Mouse (Mus musculus): Measurements from ENCODE around the gene Ap2s1. TPM values are rescaled to one million over a fixed set of nuclear protein-coding genes. Genes with fewer than 3 reads are reported as not detected.
A peak's percentile ranks its signal among the peaks of the same experiment; 100 is the strongest.

The Ap2s1 gene
- polyA plus RNA-seq (2014; fragmentation: Nextera tagmentation; extraction: Ambion mirVana): 284 and 285 TPM in 2 replicates

DNA sequence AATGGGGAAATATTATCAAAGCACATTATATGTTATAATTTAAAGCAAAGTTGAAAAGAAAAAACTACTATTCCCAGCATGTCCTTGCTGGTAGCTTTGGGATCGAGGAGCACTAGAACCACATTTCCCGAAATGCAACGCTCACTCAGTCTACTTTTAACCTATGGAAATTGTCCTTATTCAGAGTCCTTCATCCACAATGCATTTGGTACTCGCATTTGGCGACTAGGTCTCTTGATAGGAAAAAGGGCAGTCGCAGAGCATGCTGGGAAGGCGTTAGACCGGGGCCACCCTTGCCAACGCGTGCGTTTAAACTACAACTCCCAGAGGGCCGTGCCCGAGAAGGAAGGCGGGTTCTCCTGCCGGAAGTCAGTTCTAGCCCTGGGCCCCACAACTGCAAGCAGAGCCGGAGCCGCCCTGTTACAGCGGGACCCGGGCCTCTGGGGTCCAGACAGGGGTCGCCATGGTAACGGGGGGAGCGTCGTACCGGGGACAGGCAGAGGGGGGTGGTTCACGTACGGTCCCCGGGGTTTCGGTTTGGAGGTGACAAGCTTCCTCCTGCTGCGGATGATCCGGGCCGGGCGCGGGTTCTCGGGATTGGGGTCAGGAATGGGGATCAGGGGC lies at the start of gene Ap2s1:
Gene Ap2s1, plus strand, starts transcription at position 338 of the 624 bp plus-strand sequence.
- ATAC-seq (ENCODE audit: insufficient read depth, low FRiP score, low TSS enrichment) (peak; percentile 98), DNase-seq (ENCODE audit: low spot score) (peak; percentile 97)
- H3K9me3 ChIP-seq (ENCODE audit: control insufficient read depth, low read length): no peaks in the 10 kb centered on the region
- peaks cover 6% of the 10 kb centered on the region for H3K4me1 ChIP-seq (ENCODE audit: control insufficient read depth, insufficient read depth, low read length)
- under 1% methylated on average over 34 of the region's 34 CpGs for WGBS
- peak within 1 kb of the TSS; percentile 55 for H3K4me2 ChIP-seq (ENCODE audit: low read depth)
- H3K27me3 ChIP-seq (ENCODE audit: control insufficient read depth, insufficient read depth, low read length): no peaks in the 10 kb centered on the region
- peak within 1 kb of the TSS; percentile 70 for H3K9ac ChIP-seq (ENCODE audit: low read length)
- no peaks in the 10 kb centered on the region; the same call in 1 of the 2 replicates for H3K36me3 ChIP-seq (ENCODE audit: control insufficient read depth, insufficient read depth, low read length)
- H3K27ac ChIP-seq (ENCODE audit: low read depth, low read length): no peak within 1 kb of the TSS
- H3K4me3 ChIP-seq (ENCODE audit: low read depth, low read length): peak within 1 kb of the TSS; percentile 74

DNA sequence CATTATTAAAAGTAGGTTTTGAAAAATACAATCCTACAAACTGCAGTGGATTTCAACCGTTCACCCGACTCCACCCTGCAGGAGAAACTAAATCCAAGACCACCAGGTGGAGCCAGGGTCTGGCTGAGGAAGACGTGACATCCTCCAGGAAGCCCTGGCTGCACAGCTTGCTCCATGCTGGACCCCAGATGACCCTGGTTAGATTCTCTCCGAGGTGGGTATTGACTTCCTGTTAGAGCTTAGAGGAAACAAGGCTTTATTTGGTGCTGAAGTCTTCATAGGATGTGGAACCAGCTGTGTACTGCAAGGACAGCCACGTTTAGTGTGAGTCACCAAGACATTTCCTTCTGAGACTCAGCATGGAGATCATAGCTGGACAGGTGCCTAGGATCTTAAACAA lies 49.0 kb upstream of the Ap2s1 start:
- no peak overlapping the region for H3K27ac ChIP-seq (ENCODE audit: low read depth, low read length)
- 0 out of 2 replicates have a peak, but pooled peaks cover 3% of the 10 kb centered on the region for H3K9me3 ChIP-seq (ENCODE audit: control insufficient read depth, low read length)
- no peaks in the 10 kb centered on the region for H3K4me1 ChIP-seq (ENCODE audit: control insufficient read depth, insufficient read depth, low read length)
- H3K4me2 ChIP-seq (ENCODE audit: low read depth): no peak overlapping the region
- H3K9ac ChIP-seq (ENCODE audit: low read length): no peak overlapping the region
- H3K36me3 ChIP-seq (ENCODE audit: control insufficient read depth, insufficient read depth, low read length): no peaks in the 10 kb centered on the region
- no peak for DNase-seq (ENCODE audit: low spot score)
- no peaks in the 10 kb centered on the region for H3K27me3 ChIP-seq (ENCODE audit: control insufficient read depth, insufficient read depth, low read length)
- 80% methylated on average over 5 of the region's 5 CpGs for WGBS
- H3K4me3 ChIP-seq (ENCODE audit: low read depth, low read length): no peak overlapping the region
- no peak for ATAC-seq (ENCODE audit: insufficient read depth, low FRiP score, low TSS enrichment)

DNA sequence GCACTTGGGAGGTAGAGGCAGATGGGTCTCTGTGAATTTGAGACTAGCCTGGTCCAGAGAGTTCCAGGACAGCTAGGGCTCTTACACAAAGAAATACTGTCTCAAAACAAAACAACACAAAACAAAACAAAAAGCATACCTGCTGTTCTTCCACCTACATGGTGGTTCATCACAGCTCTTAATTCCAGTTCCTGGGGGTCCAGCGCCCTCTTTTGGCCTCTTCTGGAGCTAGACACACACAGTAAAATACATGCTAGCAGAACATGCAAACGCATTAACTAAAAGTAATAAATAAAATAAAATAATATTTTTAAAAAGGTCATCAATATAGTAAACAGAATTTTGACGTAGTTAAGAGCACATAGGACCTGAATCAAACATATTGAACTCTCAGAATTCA lies 43.2 kb upstream of the Ap2s1 start:
- Histone ChIP-seq H3K27ac (ENCODE audit: low read depth, low read length) (no peak overlapping the region), H3K36me3 (ENCODE audit: control insufficient read depth, insufficient read depth, low read length) (no peaks in the 10 kb centered on the region), H3K4me3 (ENCODE audit: low read depth, low read length) (no peak overlapping the region), H3K4me2 (ENCODE audit: low read depth) (no peak overlapping the region), H3K9me3 (ENCODE audit: control insufficient read depth, low read length) (no peaks in the 10 kb centered on the region), H3K27me3 (ENCODE audit: control insufficient read depth, insufficient read depth, low read length) (no peaks in the 10 kb centered on the region), H3K9ac (ENCODE audit: low read length) (no peak overlapping the region), H3K4me1 (ENCODE audit: control insufficient read depth, insufficient read depth, low read length) (no peaks in the 10 kb centered on the region)
- WGBS: 41% methylated on average over 3 of the region's 3 CpGs
- ATAC-seq (ENCODE audit: insufficient read depth, low FRiP score, low TSS enrichment) (no peak), DNase-seq (ENCODE audit: low spot score) (no peak)

DNA sequence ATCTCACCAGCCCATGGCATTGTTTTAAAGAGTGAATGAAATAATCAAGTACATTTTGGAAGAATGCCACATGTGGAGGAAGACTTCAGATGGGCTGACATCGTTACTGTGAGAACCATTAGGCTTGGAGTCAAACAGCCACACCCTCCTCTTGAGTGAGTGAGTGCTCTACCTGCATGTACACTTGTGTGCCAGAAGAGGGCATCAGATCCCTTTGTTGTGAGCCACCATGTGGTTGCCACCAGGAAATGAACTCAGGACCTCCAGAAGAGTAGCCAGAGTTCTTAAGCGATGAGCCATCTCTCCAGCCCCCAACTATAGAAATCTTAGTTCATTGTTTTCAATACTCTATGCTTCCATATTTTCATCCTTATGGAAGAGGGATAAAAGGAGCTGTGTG lies 39.2 kb upstream of the Ap2s1 start:
- ATAC-seq (ENCODE audit: insufficient read depth, low FRiP score, low TSS enrichment): no peak
- WGBS: 57% methylated on average over 2 of the region's 2 CpGs
- DNase-seq (ENCODE audit: low spot score): no peak
- Histone ChIP-seq H3K27ac (ENCODE audit: low read depth, low read length) (no peak overlapping the region), H3K9me3 (ENCODE audit: control insufficient read depth, low read length) (no peaks in the 10 kb centered on the region), H3K4me2 (ENCODE audit: low read depth) (no peak overlapping the region), H3K4me3 (ENCODE audit: low read depth, low read length) (no peak overlapping the region), H3K27me3 (ENCODE audit: control insufficient read depth, insufficient read depth, low read length) (no peaks in the 10 kb centered on the region), H3K9ac (ENCODE audit: low read length) (no peak overlapping the region), H3K4me1 (ENCODE audit: control insufficient read depth, insufficient read depth, low read length) (no peaks in the 10 kb centered on the region), H3K36me3 (ENCODE audit: control insufficient read depth, insufficient read depth, low read length) (no peaks in the 10 kb centered on the region)

DNA sequence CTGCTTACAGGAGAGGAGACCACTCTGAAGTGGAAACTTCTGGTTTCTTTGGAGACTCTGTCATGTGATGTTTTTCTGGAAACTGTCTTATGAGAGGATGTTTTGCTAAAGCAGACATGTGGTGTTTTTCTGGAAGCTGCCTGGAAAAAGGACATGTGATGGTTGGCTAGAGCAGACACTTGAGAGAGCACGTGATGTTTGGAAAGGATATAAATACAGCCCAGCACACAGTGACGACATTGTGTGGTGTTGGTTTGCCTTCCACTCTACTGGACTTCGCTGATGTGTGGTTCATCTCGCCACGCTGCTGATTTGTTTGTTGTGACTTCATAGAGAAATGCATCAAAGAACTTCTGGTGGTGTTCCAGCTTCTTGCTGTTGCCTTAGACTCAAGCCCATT lies 37.6 kb upstream of the Ap2s1 start:
- Histone ChIP-seq H3K9ac (ENCODE audit: low read length) (no peak overlapping the region), H3K36me3 (ENCODE audit: control insufficient read depth, insufficient read depth, low read length) (no peaks in the 10 kb centered on the region), H3K9me3 (ENCODE audit: control insufficient read depth, low read length) (no peaks in the 10 kb centered on the region), H3K4me2 (ENCODE audit: low read depth) (no peak overlapping the region), H3K27ac (ENCODE audit: low read depth, low read length) (no peak overlapping the region), H3K4me1 (ENCODE audit: control insufficient read depth, insufficient read depth, low read length) (no peaks in the 10 kb centered on the region), H3K27me3 (ENCODE audit: control insufficient read depth, insufficient read depth, low read length) (no peaks in the 10 kb centered on the region), H3K4me3 (ENCODE audit: low read depth, low read length) (no peak overlapping the region)
- ATAC-seq (ENCODE audit: insufficient read depth, low FRiP score, low TSS enrichment): no peak
- WGBS: 87% methylated on average over 5 of the region's 5 CpGs
- no peak for DNase-seq (ENCODE audit: low spot score)

DNA sequence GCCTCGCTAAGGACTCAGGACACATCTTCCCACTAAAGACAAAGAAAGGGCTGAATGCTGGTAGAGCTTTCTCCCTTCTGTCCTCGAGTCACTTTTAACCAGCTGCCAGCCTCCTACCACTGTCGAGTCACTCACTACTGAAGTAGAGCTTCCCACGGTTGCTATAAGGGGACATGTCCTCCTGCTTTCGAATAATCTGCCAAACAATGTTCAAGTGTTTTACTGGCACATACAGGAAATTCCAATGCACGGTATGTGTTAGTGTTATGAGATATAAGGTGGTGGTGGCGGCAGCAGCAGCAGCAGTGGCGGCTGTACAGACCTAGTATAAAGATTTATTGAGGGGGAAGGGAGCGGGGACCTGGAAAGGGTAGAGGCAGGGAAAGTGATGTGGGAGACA lies 31.8 kb upstream of the Ap2s1 start:
- H3K36me3 ChIP-seq (ENCODE audit: control insufficient read depth, insufficient read depth, low read length): no peaks in the 10 kb centered on the region
- H3K27ac ChIP-seq (ENCODE audit: low read depth, low read length): no peak overlapping the region
- no peaks in the 10 kb centered on the region for H3K27me3 ChIP-seq (ENCODE audit: control insufficient read depth, insufficient read depth, low read length)
- 58% methylated on average over 9 of the region's 9 CpGs for WGBS
- no peak overlapping the region for H3K9ac ChIP-seq (ENCODE audit: low read length)
- H3K4me2 ChIP-seq (ENCODE audit: low read depth): no peak overlapping the region
- DNase-seq (ENCODE audit: low spot score): no peak
- H3K4me3 ChIP-seq (ENCODE audit: low read depth, low read length): no peak overlapping the region
- ATAC-seq (ENCODE audit: insufficient read depth, low FRiP score, low TSS enrichment): no peak
- H3K9me3 ChIP-seq (ENCODE audit: control insufficient read depth, low read length): no peaks in the 10 kb centered on the region
- H3K4me1 ChIP-seq (ENCODE audit: control insufficient read depth, insufficient read depth, low read length): no peaks in the 10 kb centered on the region

DNA sequence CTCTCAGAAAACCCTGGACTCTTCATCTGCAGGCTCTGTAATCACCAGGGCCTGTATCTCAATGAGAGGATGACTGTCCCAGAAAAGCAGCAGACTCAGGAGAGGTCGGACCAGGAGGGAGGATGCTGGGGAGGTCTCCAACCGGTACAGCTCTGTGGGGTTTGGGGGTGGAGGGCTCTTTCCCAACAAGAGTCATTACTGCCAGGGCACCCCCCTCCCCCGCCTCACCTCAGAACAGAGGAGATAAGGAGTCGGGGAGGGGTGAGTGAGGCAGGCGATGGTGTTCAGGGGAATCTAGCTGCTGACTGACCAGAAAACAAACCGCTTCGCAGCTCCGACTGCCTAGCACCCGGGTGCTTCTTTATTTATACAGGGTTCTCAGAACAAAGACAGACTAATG lies 30.0 kb upstream of the Ap2s1 start:
- no peak overlapping the region for H3K4me2 ChIP-seq (ENCODE audit: low read depth)
- no peaks in the 10 kb centered on the region for H3K36me3 ChIP-seq (ENCODE audit: control insufficient read depth, insufficient read depth, low read length)
- 30% methylated on average over 9 of the region's 9 CpGs for WGBS
- ATAC-seq (ENCODE audit: insufficient read depth, low FRiP score, low TSS enrichment): no peak
- no peaks in the 10 kb centered on the region for H3K9me3 ChIP-seq (ENCODE audit: control insufficient read depth, low read length)
- DNase-seq (ENCODE audit: low spot score): no peak
- no peaks in the 10 kb centered on the region for H3K4me1 ChIP-seq (ENCODE audit: control insufficient read depth, insufficient read depth, low read length)
- no peak overlapping the region for H3K9ac ChIP-seq (ENCODE audit: low read length)
- no peak overlapping the region for H3K4me3 ChIP-seq (ENCODE audit: low read depth, low read length)
- H3K27me3 ChIP-seq (ENCODE audit: control insufficient read depth, insufficient read depth, low read length): no peaks in the 10 kb centered on the region
- H3K27ac ChIP-seq (ENCODE audit: low read depth, low read length): no peak overlapping the region

DNA sequence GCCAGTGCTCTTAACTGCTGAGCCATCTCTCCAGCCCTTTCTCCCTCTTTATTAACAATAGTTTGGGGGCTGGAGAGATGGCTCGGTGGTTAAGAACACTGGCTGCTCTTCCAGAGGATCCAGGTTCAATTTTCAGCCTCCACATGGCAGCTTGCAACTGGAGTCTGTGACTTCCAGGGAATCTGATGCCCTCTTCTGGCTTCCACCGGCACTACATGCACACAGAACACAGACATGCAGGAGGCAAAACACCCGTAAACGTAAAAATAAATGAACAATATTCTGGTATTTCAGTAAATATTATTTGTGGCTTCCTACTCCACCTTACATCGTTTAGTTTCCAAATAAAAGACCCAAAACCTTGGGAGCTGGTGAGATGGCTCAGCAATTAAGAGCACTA lies 27.6 kb upstream of the Ap2s1 start:
- Histone ChIP-seq H3K36me3 (ENCODE audit: control insufficient read depth, insufficient read depth, low read length) (no peaks in the 10 kb centered on the region), H3K4me3 (ENCODE audit: low read depth, low read length) (no peak overlapping the region), H3K27ac (ENCODE audit: low read depth, low read length) (no peak overlapping the region), H3K4me1 (ENCODE audit: control insufficient read depth, insufficient read depth, low read length) (no peaks in the 10 kb centered on the region), H3K9me3 (ENCODE audit: control insufficient read depth, low read length) (no peaks in the 10 kb centered on the region), H3K9ac (ENCODE audit: low read length) (no peak overlapping the region), H3K4me2 (ENCODE audit: low read depth) (no peak overlapping the region), H3K27me3 (ENCODE audit: control insufficient read depth, insufficient read depth, low read length) (no peaks in the 10 kb centered on the region)
- WGBS: 78% methylated on average over 5 of the region's 5 CpGs
- DNase-seq (ENCODE audit: low spot score) (no peak), ATAC-seq (ENCODE audit: insufficient read depth, low FRiP score, low TSS enrichment) (no peak)

DNA sequence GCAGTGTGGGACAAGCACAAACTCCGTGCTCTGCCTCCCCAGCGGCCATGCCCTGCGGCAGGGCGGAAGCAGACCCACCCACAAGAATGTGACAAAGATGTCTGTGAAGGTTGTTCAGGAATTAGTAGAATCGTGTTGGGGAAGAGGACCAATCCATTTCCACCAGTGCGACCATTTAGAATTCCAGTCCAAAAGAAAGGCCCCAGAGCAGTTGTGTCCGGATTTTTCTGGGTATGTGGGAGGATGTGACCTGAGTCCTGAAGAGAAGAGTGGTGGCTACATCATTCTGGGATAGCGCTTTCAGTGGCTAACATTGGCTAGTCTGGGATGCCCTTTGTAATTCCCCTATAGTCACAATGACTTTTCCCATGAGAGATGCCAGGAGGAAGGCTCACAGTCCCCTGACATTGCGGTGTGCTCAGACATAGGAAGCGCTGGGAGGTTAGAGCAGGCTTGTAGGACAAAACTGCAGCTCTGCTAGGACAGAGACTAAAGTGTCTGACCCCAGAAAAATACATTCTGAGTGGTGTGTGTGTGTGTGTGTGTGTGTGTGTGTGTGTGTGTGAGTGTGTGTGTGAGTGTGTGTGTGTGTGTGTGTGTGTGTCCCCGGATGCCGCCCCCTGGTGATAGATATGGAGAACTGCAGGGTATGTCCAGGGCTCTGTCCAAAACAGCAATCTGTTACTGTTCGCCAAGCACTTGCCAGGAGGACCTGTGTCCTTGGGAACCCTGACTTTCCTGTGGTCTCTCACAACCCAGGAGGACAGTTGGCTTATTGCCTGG lies 25.4 kb upstream of the Ap2s1 start:
- WGBS: 81% methylated on average over 13 of the region's 13 CpGs
- Histone ChIP-seq H3K36me3 (ENCODE audit: control insufficient read depth, insufficient read depth, low read length) (no peaks in the 10 kb centered on the region), H3K4me1 (ENCODE audit: control insufficient read depth, insufficient read depth, low read length) (no peaks in the 10 kb centered on the region), H3K27me3 (ENCODE audit: control insufficient read depth, insufficient read depth, low read length) (no peaks in the 10 kb centered on the region), H3K9me3 (ENCODE audit: control insufficient read depth, low read length) (no peaks in the 10 kb centered on the region), H3K4me3 (ENCODE audit: low read depth, low read length) (no peak overlapping the region), H3K9ac (ENCODE audit: low read length) (no peak overlapping the region), H3K4me2 (ENCODE audit: low read depth) (no peak overlapping the region), H3K27ac (ENCODE audit: low read depth, low read length) (no peak overlapping the region)
- ATAC-seq (ENCODE audit: insufficient read depth, low FRiP score, low TSS enrichment): no peak
- DNase-seq (ENCODE audit: low spot score): no peak

Measured in neural tube, embryonic 11.5 days (tissue).